Mouse (Mus musculus): ENCODE measurements around the gene Ctnnd2. TPM values are rescaled to one million over a fixed set of nuclear protein-coding genes. Genes with fewer than 3 reads are reported as not detected.

Gene Ctnnd2
- polyA plus RNA-seq, 1 experiment from 2014 or later = 1.8 TPM

- WGBS = 77% methylated on average over 4 of the region's 4 CpGs
- Histone ChIP-seq H3K4me3 (no peak overlapping the region), H3K36me3 (no peaks in the 10 kb centered on the region), H3K27me3 (no peaks in the 10 kb centered on the region), H3K4me1 (no peaks in the 10 kb centered on the region), H3K9ac (no peak overlapping the region), H3K4me2 (no peak overlapping the region), H3K27ac (no peak overlapping the region), H3K9me3 (no peaks in the 10 kb centered on the region)
- no peak for ATAC-seq (ENCODE audit: insufficient number of reproducible peaks, low FRiP score, low TSS enrichment, low read depth)
Observed at GRCm38 (mm10) chr15:30272326-30272725, 99.9 kb downstream of the Ctnnd2 start.

- Histone ChIP-seq H3K27me3 (no peaks in the 10 kb centered on the region), H3K4me3 (no peak overlapping the region), H3K9ac (no peak overlapping the region), H3K4me2 (no peak overlapping the region), H3K36me3 (no peaks in the 10 kb centered on the region), H3K4me1 (no peaks in the 10 kb centered on the region), H3K9me3 (no peaks in the 10 kb centered on the region), H3K27ac (no peak overlapping the region)
- ATAC-seq (ENCODE audit: insufficient number of reproducible peaks, low FRiP score, low TSS enrichment, low read depth) = no peak
- 86% methylated on average over 5 of the region's 5 CpGs for WGBS
Observed at GRCm38 (mm10) chr15:30275721-30276120, 103.3 kb downstream of the Ctnnd2 start.

GRCm38 (mm10) chr15:30276691-30277090, 104.3 kb downstream of the Ctnnd2 start:
- no peak for ATAC-seq (ENCODE audit: insufficient number of reproducible peaks, low FRiP score, low TSS enrichment, low read depth)
- Histone ChIP-seq H3K27me3 (no peaks in the 10 kb centered on the region), H3K9me3 (no peaks in the 10 kb centered on the region), H3K9ac (no peak overlapping the region), H3K36me3 (no peaks in the 10 kb centered on the region), H3K4me1 (no peaks in the 10 kb centered on the region), H3K4me3 (no peak overlapping the region), H3K27ac (no peak overlapping the region), H3K4me2 (no peak overlapping the region)
- WGBS = 79% methylated on average over 4 of the region's 4 CpGs

GRCm38 (mm10) chr15:30278610-30279009, 106.2 kb downstream of the Ctnnd2 start:
- H3K4me2 ChIP-seq = no peak overlapping the region
- H3K36me3 ChIP-seq = no peaks in the 10 kb centered on the region
- no peak overlapping the region for H3K4me3 ChIP-seq
- WGBS = 86% methylated on average over 4 of the region's 4 CpGs
- H3K9ac ChIP-seq = no peak overlapping the region
- ATAC-seq (ENCODE audit: insufficient number of reproducible peaks, low FRiP score, low TSS enrichment, low read depth) = no peak
- H3K9me3 ChIP-seq = no peaks in the 10 kb centered on the region
- no peaks in the 10 kb centered on the region for H3K27me3 ChIP-seq
- no peaks in the 10 kb centered on the region for H3K4me1 ChIP-seq
- no peak overlapping the region for H3K27ac ChIP-seq

- Histone ChIP-seq H3K9ac (no peak overlapping the region), H3K27ac (no peak overlapping the region), H3K36me3 (no peaks in the 10 kb centered on the region), H3K4me1 (no peaks in the 10 kb centered on the region), H3K27me3 (no peaks in the 10 kb centered on the region), H3K4me3 (no peak overlapping the region), H3K4me2 (no peak overlapping the region), H3K9me3 (no peaks in the 10 kb centered on the region)
- no peak for ATAC-seq (ENCODE audit: insufficient number of reproducible peaks, low FRiP score, low TSS enrichment, low read depth)
- 77% methylated on average over 15 of the region's 15 CpGs for WGBS
Observed at GRCm38 (mm10) chr15:30285572-30286244, 113.3 kb downstream of the Ctnnd2 start.

GRCm38 (mm10) chr15:30286245-30286642, 113.9 kb downstream of the Ctnnd2 start:
- H3K9me3 ChIP-seq = no peaks in the 10 kb centered on the region
- H3K27ac ChIP-seq = no peak overlapping the region
- H3K27me3 ChIP-seq = no peaks in the 10 kb centered on the region
- H3K4me3 ChIP-seq = no peak overlapping the region
- no peak overlapping the region for H3K4me2 ChIP-seq
- no peaks in the 10 kb centered on the region for H3K36me3 ChIP-seq
- H3K9ac ChIP-seq = no peak overlapping the region
- H3K4me1 ChIP-seq = no peaks in the 10 kb centered on the region
- ATAC-seq (ENCODE audit: insufficient number of reproducible peaks, low FRiP score, low TSS enrichment, low read depth) = no peak
- 82% methylated on average over 7 of the region's 7 CpGs for WGBS

GRCm38 (mm10) chr15:30302824-30303223, 130.4 kb downstream of the Ctnnd2 start:
- no peak overlapping the region for H3K4me3 ChIP-seq
- no peak overlapping the region for H3K9ac ChIP-seq
- H3K4me1 ChIP-seq = no peaks in the 10 kb centered on the region
- ATAC-seq (ENCODE audit: insufficient number of reproducible peaks, low FRiP score, low TSS enrichment, low read depth) = no peak
- no peaks in the 10 kb centered on the region for H3K9me3 ChIP-seq
- no peak overlapping the region for H3K27ac ChIP-seq
- H3K4me2 ChIP-seq = no peak overlapping the region
- H3K27me3 ChIP-seq = no peaks in the 10 kb centered on the region
- 62% methylated on average over 2 of the region's 2 CpGs for WGBS
- H3K36me3 ChIP-seq = no peaks in the 10 kb centered on the region

GRCm38 (mm10) chr15:30306437-30306836, 134.0 kb downstream of the Ctnnd2 start:
- no peak for ATAC-seq (ENCODE audit: insufficient number of reproducible peaks, low FRiP score, low TSS enrichment, low read depth)
- Histone ChIP-seq H3K4me2 (no peak overlapping the region), H3K4me1 (no peaks in the 10 kb centered on the region), H3K4me3 (no peak overlapping the region), H3K36me3 (no peaks in the 10 kb centered on the region), H3K9me3 (no peaks in the 10 kb centered on the region), H3K27me3 (no peaks in the 10 kb centered on the region), H3K9ac (no peak overlapping the region), H3K27ac (no peak overlapping the region)
- WGBS = 91% methylated on average over 7 of the region's 7 CpGs

- no peak overlapping the region for H3K4me3 ChIP-seq
- no peaks in the 10 kb centered on the region for H3K27me3 ChIP-seq
- H3K9me3 ChIP-seq = no peaks in the 10 kb centered on the region
- no peaks in the 10 kb centered on the region for H3K4me1 ChIP-seq
- WGBS = 68% methylated on average over 2 of the region's 2 CpGs
- no peak overlapping the region for H3K4me2 ChIP-seq
- no peak for ATAC-seq (ENCODE audit: insufficient number of reproducible peaks, low FRiP score, low TSS enrichment, low read depth)
- no peaks in the 10 kb centered on the region for H3K36me3 ChIP-seq
- H3K27ac ChIP-seq = no peak overlapping the region
- H3K9ac ChIP-seq = no peak overlapping the region
Observed at GRCm38 (mm10) chr15:30322543-30322942, 150.2 kb downstream of the Ctnnd2 start.

- no peak for ATAC-seq (ENCODE audit: insufficient number of reproducible peaks, low FRiP score, low TSS enrichment, low read depth)
- 84% methylated on average over 2 of the region's 2 CpGs for WGBS
- Histone ChIP-seq H3K4me1 (no peaks in the 10 kb centered on the region), H3K27ac (no peak overlapping the region), H3K9me3 (no peaks in the 10 kb centered on the region), H3K4me2 (no peak overlapping the region), H3K9ac (no peak overlapping the region), H3K4me3 (no peak overlapping the region), H3K36me3 (no peaks in the 10 kb centered on the region), H3K27me3 (no peaks in the 10 kb centered on the region)
Observed at GRCm38 (mm10) chr15:30333336-30334310, 161.2 kb downstream of the Ctnnd2 start.

- Histone ChIP-seq H3K27me3 (no peaks in the 10 kb centered on the region), H3K9me3 (no peaks in the 10 kb centered on the region), H3K27ac (no peak overlapping the region)
Observed at GRCm38 (mm10) chr15:30338585-30339197, 166.3 kb downstream of the Ctnnd2 start.

GRCm38 (mm10) chr15:30345754-30346153, 173.4 kb downstream of the Ctnnd2 start:
- H3K4me1 ChIP-seq = no peaks in the 10 kb centered on the region
- H3K9ac ChIP-seq = no peak overlapping the region
- WGBS = 79% methylated on average over 5 of the region's 5 CpGs
- no peaks in the 10 kb centered on the region for H3K27me3 ChIP-seq
- no peaks in the 10 kb centered on the region for H3K9me3 ChIP-seq
- no peak overlapping the region for H3K27ac ChIP-seq
- H3K4me3 ChIP-seq = no peak overlapping the region
- no peak for ATAC-seq (ENCODE audit: insufficient number of reproducible peaks, low FRiP score, low TSS enrichment, low read depth)
- no peaks in the 10 kb centered on the region for H3K36me3 ChIP-seq
- H3K4me2 ChIP-seq = no peak overlapping the region

More at GRCm38 (mm10) chr15:30338585-30339197, 166.3 kb downstream of the Ctnnd2 start:
- Histone ChIP-seq H3K4me2 (no peak overlapping the region), H3K9ac (no peak overlapping the region), H3K4me3 (no peak overlapping the region), H3K36me3 (no peaks in the 10 kb centered on the region), H3K4me1 (no peaks in the 10 kb centered on the region)
- ATAC-seq (ENCODE audit: insufficient number of reproducible peaks, low FRiP score, low TSS enrichment, low read depth) = no peak
- 52% methylated on average over 6 of the region's 6 CpGs for WGBS

Data from limb, embryonic 15.5 days (tissue).